Mouse (Mus musculus) limb, embryonic 12.5 days (tissue): ENCODE data around the gene Pramel4. TPM values are rescaled to one million over a fixed set of nuclear protein-coding genes. Genes with fewer than 3 reads are reported as not detected.
"Not testable (repeated sequence)": the region's sequence is repeated elsewhere in the genome, so short reads cannot be mapped to it uniquely, and the experiment has no call there.

Source experiments
- ATAC-seq: fragments of 200-750 bp; cut with Nextera tagmentation; 2 replicates; pipeline ENCODE4 v1.8.0; 2017; ENCODE audit warnings: low read depth, moderate TSS enrichment; ENCODE audit not compliant: insufficient number of reproducible peaks, insufficient read depth, low FRiP score, low TSS enrichment
- H3K27ac ChIP-seq: fragments of 300-500 bp; sonication (generic); 2 replicates; pipeline ENCODE4 v1.5.1; 2016; ENCODE audit warnings: mild to moderate bottlenecking, moderate library complexity
- H3K27me3 ChIP-seq: fragments of 300-500 bp; sonication (generic); 2 replicates; pipeline ENCODE4 v1.6.1; 2016; ENCODE audit warnings: mild to moderate bottlenecking, moderate library complexity
- H3K36me3 ChIP-seq: fragments of 300-500 bp; sonication (generic); 2 replicates; pipeline ENCODE4 v1.6.1; 2016; ENCODE audit warnings: mild to moderate bottlenecking, moderate library complexity
- H3K4me1 ChIP-seq: fragments of 300-500 bp; sonication (generic); replicated peaks from 2 replicates; pipeline ENCODE4 v1.6.1; 2016
- H3K4me2 ChIP-seq: fragments of 300-500 bp; sonication (generic); 2 replicates; pipeline ENCODE4 v1.6.1; 2016; ENCODE audit warnings: mild to moderate bottlenecking, moderate library complexity
- H3K4me3 ChIP-seq: fragments of 300-500 bp; sonication (generic); replicated peaks from 2 replicates; pipeline ENCODE4 v1.5.1; 2016; ENCODE audit warnings: mild to moderate bottlenecking
- H3K9ac ChIP-seq: fragments of 300-500 bp; sonication (generic); replicated peaks from 2 replicates; pipeline ENCODE4 v1.6.1; 2016; ENCODE audit warnings: mild to moderate bottlenecking, moderate library complexity
- H3K9me3 ChIP-seq: fragments of 300-500 bp; sonication (generic); 2 replicates; pipeline ENCODE4 v1.6.1; 2016; ENCODE audit warnings: mild to moderate bottlenecking, moderate library complexity
- WGBS: fragments of 180-500 bp; shearing (Covaris S2); methylation state at CpG from one replicate; pipeline ENCODE4 v1.1.7; 2016; 5-methylcytosine and 5-hydroxymethylcytosine counted together
- polyA plus RNA-seq: library from polyadenylated mRNA; unstranded; fragments of >200 nt; fragmentation: Nextera tagmentation; extraction: Ambion mirVana; gene quantifications from 2 replicates; pipeline ENCODE4 v1.2.1, GENCODE M21; 2016

Pramel4 gene
- polyA plus RNA-seq = not detected in 2 replicates

- not testable (repeated sequence) for H3K4me3 ChIP-seq, H3K27ac ChIP-seq, H3K4me2 ChIP-seq, H3K27me3 ChIP-seq, H3K36me3 ChIP-seq, H3K9ac ChIP-seq, H3K4me1 ChIP-seq, ATAC-seq, H3K9me3 ChIP-seq
- WGBS = 91% methylated on average over 3 of the region's 3 CpGs
Measured at GRCm38 (mm10) chr4:144058826-144059225, at the start of gene Pramel4. Gene Pramel4 (plus strand): TSS chr4:144059126.

GRCm38 (mm10) chr4:144106174-144106573 is 47.2 kb downstream of the Pramel4 start, which contains the start of gene Gm13102:
Gene Gm13102 (plus strand): TSS chr4:144106474.
- not testable (repeated sequence) for H3K4me1 ChIP-seq, H3K27me3 ChIP-seq, H3K9ac ChIP-seq, H3K27ac ChIP-seq, H3K36me3 ChIP-seq, H3K4me3 ChIP-seq, H3K4me2 ChIP-seq, ATAC-seq, H3K9me3 ChIP-seq
- 80% methylated on average over 1 of the region's 2 CpGs for WGBS

Other genes starting within 250 kb of the Pramel4 start
- not detected in 2 replicates for gene Gm13084, start 243.0 kb upstream of the Pramel4 start, polyA plus RNA-seq
- gene Gm13103, start 212.6 kb upstream of the Pramel4 start, polyA plus RNA-seq = not detected in 2 replicates
- not detected in 2 replicates for gene Pramef6, start 158.7 kb upstream of the Pramel4 start, polyA plus RNA-seq
- gene Pramef25, start 108.1 kb upstream of the Pramel4 start, polyA plus RNA-seq = not detected in 2 replicates
- not detected in 2 replicates for gene Gm13101, start 92.2 kb upstream of the Pramel4 start, polyA plus RNA-seq
- gene Pramef17, start 64.8 kb upstream of the Pramel4 start, polyA plus RNA-seq = not detected in 2 replicates
- not detected in 2 replicates for gene Gm13102, start 47.3 kb downstream of the Pramel4 start, polyA plus RNA-seq
- not detected in 2 replicates for gene Oog3, start 103.5 kb downstream of the Pramel4 start, polyA plus RNA-seq
- gene Oog2, start 131.6 kb downstream of the Pramel4 start, polyA plus RNA-seq = not detected in 2 replicates
- not detected in 2 replicates for gene C87977, start 154.2 kb downstream of the Pramel4 start, polyA plus RNA-seq
- gene Pramel5, start 221.4 kb downstream of the Pramel4 start, polyA plus RNA-seq = not detected in 2 replicates